Mouse (Mus musculus): ENCODE measurements around the gene Grid2ip. TPM values are rescaled to one million over a fixed set of nuclear protein-coding genes. Genes with fewer than 3 reads are reported as not detected.

Gene Grid2ip
- total and polyA plus RNA-seq, 3 experiments, result not detected

DNA sequence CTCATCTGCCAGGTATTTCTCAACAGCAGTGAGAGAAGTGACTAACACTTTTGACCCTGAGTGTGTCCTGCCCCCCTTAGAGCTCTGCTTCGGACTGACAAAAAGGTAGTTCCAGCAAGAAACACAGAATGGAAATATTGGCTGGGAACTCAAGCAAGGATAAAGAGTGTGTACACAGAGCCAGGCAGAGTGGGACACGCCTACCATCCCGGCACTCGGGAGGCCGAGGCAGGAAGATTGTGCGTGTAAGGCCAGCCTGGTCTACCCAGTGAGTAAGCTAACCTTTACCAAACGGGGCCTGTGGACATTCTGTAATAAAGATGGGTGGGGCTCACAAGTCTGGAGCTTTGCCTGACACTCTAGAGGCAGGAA lies 22.1 kb upstream of the Grid2ip start:
- no peak for TF ChIP-seq ZMIZ1 (IDR thresholded peaks at IDR 0.05; ENCODE audit: low read depth, low read length)
- TF ChIP-seq MAZ (IDR thresholded peaks at IDR 0.05; ENCODE audit: low read depth, low read length), result no peak
- TF ChIP-seq ZC3H11A (IDR thresholded peaks at IDR 0.05; ENCODE audit: low read depth, low read length), result no peak
- no peak for TF ChIP-seq UBTF (IDR thresholded peaks at IDR 0.05; ENCODE audit: low read depth, low read length)
- TF ChIP-seq HCFC1 (IDR thresholded peaks at IDR 0.05; ENCODE audit: low read depth, low read length), result no peak
- no peak for TF ChIP-seq USF1 (IDR thresholded peaks at IDR 0.05; ENCODE audit: low read depth, low read length)
- no peak for TF ChIP-seq GABPA (IDR thresholded peaks at IDR 0.05; ENCODE audit: insufficient replicate concordance, low read depth, low read length)
- TF ChIP-seq RAD21 (IDR thresholded peaks at IDR 0.05; ENCODE audit: low read depth, low read length), result no peak
- TF ChIP-seq IRF4 (IDR thresholded peaks at IDR 0.05; ENCODE audit: low read depth, low read length), result no peak
- TF ChIP-seq RCOR1 (conservative IDR thresholded peaks at IDR 0.05; ENCODE audit: low read depth, low read length), result no peak
- no peak for TF ChIP-seq MAFK (IDR thresholded peaks at IDR 0.05; ENCODE audit: insufficient replicate concordance, low read length)
- TF ChIP-seq BHLHE40 (IDR thresholded peaks at IDR 0.05; ENCODE audit: low read depth, low read length), result no peak
- no peak for TF ChIP-seq USF2 (conservative IDR thresholded peaks at IDR 0.05; ENCODE audit: low read depth, low read length)
- DNase-seq (ENCODE audit: extremely low read depth), result no peak
- in situ Hi-C loops (cut with MboI; ENCODE audit: low pct_ligation_motif_present, low pct_unique_long_range_greater_than_20kb, low sequenced_read_pairs), result loop anchor here (10.0 kb wide), 1 partner anchor 80 kb away; no protein-coding TSS in a partner anchor
- Histone ChIP-seq H3K4me1 (ENCODE audit: control insufficient read depth in 1 of 2, insufficient read depth in 2 of 2) (peaks cover 6 to 9% of the 10 kb centered on the region in 2 experiments), H3K4me2 (ENCODE audit: insufficient read depth, low read depth, poor library complexity, severe bottlenecking) (no peak overlapping the region), H3K79me2 (replicated peaks; ENCODE audit: control insufficient read depth, extremely low read depth, insufficient read depth, poor library complexity, severe bottlenecking) (no peaks in the 10 kb centered on the region), H3K9me3 (replicated peaks; ENCODE audit: low read length) (no peaks in the 10 kb centered on the region), H3K36me3 (replicated peaks in 1 of 2; ENCODE audit: control insufficient read depth in 1 of 2, insufficient read depth in 1 of 2, low read length in 1 of 2) (peaks cover 0 to 14% of the 10 kb centered on the region in 2 experiments), H3K27ac (ENCODE audit: insufficient read depth, low read depth) (no peak overlapping the region), H3K4me3 (replicated peaks in 1 of 3; ENCODE audit: low read depth in 2 of 3, low read length in 2 of 3, poor library complexity in 1 of 3) (no peak overlapping the region), H3K9ac (ENCODE audit: insufficient read depth, low read depth) (no peak overlapping the region), H3K27me3 (replicated peaks) (peaks cover 6% of the 10 kb centered on the region)
- dilution Hi-C loops (cut with MboI; ENCODE audit: extremely low pct_ligation_motif_present, extremely low pct_unique_long_range_greater_than_20kb, low sequenced_read_pairs), result no loop called here

DNA sequence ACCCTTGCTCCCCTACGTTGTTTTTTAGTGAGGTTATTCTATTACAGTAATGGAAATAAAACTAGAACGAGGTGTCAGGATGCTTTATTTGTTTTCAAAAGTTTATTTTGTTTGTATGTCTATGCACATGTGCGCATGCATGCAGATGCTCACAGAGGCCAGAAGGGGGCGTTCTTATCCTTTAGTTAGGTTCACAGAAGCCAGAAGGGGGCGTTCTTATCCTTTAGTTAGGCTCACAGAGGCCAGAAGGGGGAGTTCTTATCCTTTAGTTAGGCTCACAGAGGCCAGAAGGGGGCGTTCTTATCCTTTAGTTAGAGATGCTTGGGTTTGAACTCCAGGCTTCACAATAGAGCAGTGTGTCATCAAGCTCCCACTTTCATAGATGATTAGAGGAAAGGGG lies 20.6 kb upstream of the Grid2ip start:
- dilution Hi-C loops (cut with MboI; ENCODE audit: extremely low pct_ligation_motif_present, extremely low pct_unique_long_range_greater_than_20kb, low sequenced_read_pairs), result no loop called here
- Histone ChIP-seq H3K36me3 (replicated peaks in 1 of 2; ENCODE audit: control insufficient read depth in 1 of 2, insufficient read depth in 1 of 2, low read length in 1 of 2) (peaks cover 0 to 10% of the 10 kb centered on the region in 2 experiments), H3K79me2 (replicated peaks; ENCODE audit: control insufficient read depth, extremely low read depth, insufficient read depth, poor library complexity, severe bottlenecking) (no peaks in the 10 kb centered on the region), H3K27ac (ENCODE audit: insufficient read depth, low read depth) (no peak overlapping the region), H3K4me3 (replicated peaks in 1 of 3; ENCODE audit: low read depth in 2 of 3, low read length in 2 of 3, poor library complexity in 1 of 3) (no peak overlapping the region), H3K4me1 (ENCODE audit: control insufficient read depth in 1 of 2, insufficient read depth in 2 of 2) (peaks cover 3 to 5% of the 10 kb centered on the region in 2 experiments; a peak in 3 of 4 replicates), H3K27me3 (replicated peaks) (peaks cover 7% of the 10 kb centered on the region), H3K4me2 (ENCODE audit: insufficient read depth, low read depth, poor library complexity, severe bottlenecking) (no peak overlapping the region), H3K9ac (ENCODE audit: insufficient read depth, low read depth) (no peak overlapping the region), H3K9me3 (replicated peaks; ENCODE audit: low read length) (no peaks in the 10 kb centered on the region)
- TF ChIP-seq ZNF384 (IDR thresholded peaks at IDR 0.05; ENCODE audit: low read depth, low read length), result no peak
- no peak for TF ChIP-seq KAT2A (IDR thresholded peaks at IDR 0.05; ENCODE audit: insufficient replicate concordance, low read length)
- TF ChIP-seq MEF2A (IDR thresholded peaks at IDR 0.05; ENCODE audit: borderline replicate concordance, low read depth, low read length), result no peak
- TF ChIP-seq SMC3 (IDR thresholded peaks at IDR 0.05; ENCODE audit: low read depth, low read length), result peak; percentile 16; the same call in 1 of the 2 replicates
- TF ChIP-seq RAD21 (IDR thresholded peaks at IDR 0.05; ENCODE audit: low read depth, low read length), result peak; percentile 27
- peak in 1 of 2 experiments; percentile 95; a peak in 2 of 4 replicates for TF ChIP-seq CTCF (conservative IDR thresholded peaks at IDR 0.05 in 1 of 2, IDR thresholded peaks at IDR 0.05 in 1 of 2; ENCODE audit: low read depth in 2 of 2, low read length in 2 of 2)
- no peak for TF ChIP-seq TCF12 (IDR thresholded peaks at IDR 0.05; ENCODE audit: low read depth, low read length)
- TF ChIP-seq ZMIZ1 (IDR thresholded peaks at IDR 0.05; ENCODE audit: low read depth, low read length), result no peak
- in situ Hi-C loops (cut with MboI; ENCODE audit: low pct_ligation_motif_present, low pct_unique_long_range_greater_than_20kb, low sequenced_read_pairs), result loop anchor here (10.0 kb wide), 1 partner anchor 78 kb away; no protein-coding TSS in a partner anchor
- peak; percentile 40 for DNase-seq (ENCODE audit: extremely low read depth)

All from CH12.LX (cell line).